Mouse (Mus musculus) forebrain, embryonic 15.5 days (tissue): ENCODE measurements around the gene Btbd35f5. TPM values are rescaled to one million over a fixed set of nuclear protein-coding genes. Genes with fewer than 3 reads are reported as not detected.
"Not testable (repeated sequence)": the region's sequence is repeated elsewhere in the genome, so short reads cannot be mapped to it uniquely, and the experiment has no call there.

Experiments used
- ATAC-seq: fragments of 200-750 bp; cut with Nextera tagmentation; replicated peaks from 2 replicates; pipeline ENCODE4 v1.8.0; 2017; ENCODE audit warnings: mild to moderate bottlenecking, moderate TSS enrichment, moderate library complexity
- H3K27ac ChIP-seq: fragments of 300-500 bp; sonication (generic); replicated peaks from 2 replicates; pipeline ENCODE4 v1.5.1; 2015; ENCODE audit warnings: mild to moderate bottlenecking, inconsistent platforms
- H3K27me3 ChIP-seq: fragments of 300-500 bp; sonication (generic); 2 replicates; pipeline ENCODE4 v1.6.1; 2015; ENCODE audit warnings: inconsistent platforms
- H3K36me3 ChIP-seq: fragments of 300-500 bp; sonication (generic); 2 replicates; pipeline ENCODE4 v1.6.1; 2015; ENCODE audit warnings: mild to moderate bottlenecking, inconsistent platforms
- H3K4me1 ChIP-seq: fragments of 300-500 bp; sonication (generic); 2 replicates; pipeline ENCODE4 v1.6.1; 2015; ENCODE audit warnings: inconsistent platforms
- H3K4me2 ChIP-seq: fragments of 300-500 bp; sonication (generic); replicated peaks from 2 replicates; pipeline ENCODE4 v1.6.1; 2015; ENCODE audit warnings: mild to moderate bottlenecking, inconsistent platforms
- H3K4me3 ChIP-seq: fragments of 300-500 bp; sonication (generic); 2 replicates; pipeline ENCODE4 v1.5.1; 2015; ENCODE audit warnings: mild to moderate bottlenecking, inconsistent platforms
- H3K9ac ChIP-seq: fragments of 300-500 bp; sonication (generic); replicated peaks from 2 replicates; pipeline ENCODE4 v1.6.1; 2015; ENCODE audit warnings: mild to moderate bottlenecking, inconsistent platforms
- H3K9me3 ChIP-seq: fragments of 300-500 bp; sonication (generic); 2 replicates; pipeline ENCODE4 v1.6.1; 2016; ENCODE audit warnings: inconsistent platforms
- WGBS: fragments of 180-500 bp; shearing (Covaris S2); methylation state at CpG from one replicate; pipeline ENCODE4 v1.1.7; 2015; ENCODE audit warnings: mixed read lengths; 5-methylcytosine and 5-hydroxymethylcytosine counted together
- polyA plus RNA-seq: library from polyadenylated mRNA; unstranded; fragments of >200 nt; fragmentation: Nextera tagmentation; extraction: Ambion mirVana; gene quantifications from 2 replicates; pipeline ENCODE4 v1.2.1, GENCODE M21; 2015

Gene Btbd35f5
- not detected in 2 replicates for polyA plus RNA-seq

DNA sequence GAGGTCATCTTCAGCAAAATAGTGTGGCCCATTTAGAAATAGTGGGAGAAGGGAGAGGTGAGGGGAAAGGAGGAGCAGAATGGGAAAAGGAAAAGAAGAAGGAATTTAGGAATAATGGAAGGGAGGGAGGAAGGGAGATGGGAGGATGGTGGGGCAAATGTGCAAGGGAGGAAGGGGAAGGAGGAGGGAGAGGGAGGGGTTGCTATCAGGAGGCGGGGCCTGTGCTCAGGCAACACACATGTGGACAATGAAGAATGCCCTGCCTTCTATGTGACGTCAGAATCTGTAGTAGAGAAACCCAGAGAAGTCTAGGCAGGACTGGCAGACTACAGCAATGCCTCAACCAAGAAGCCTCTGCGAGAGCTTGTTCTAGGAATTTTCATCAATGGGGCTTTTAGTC, at the start of gene Btbd35f5:
Btbd35f5 (plus strand) TSS at position 301 of the 400 bp plus-strand sequence.
- not testable (repeated sequence) for H3K4me2 ChIP-seq, H3K27ac ChIP-seq, H3K27me3 ChIP-seq, ATAC-seq, H3K36me3 ChIP-seq, H3K4me1 ChIP-seq, H3K9me3 ChIP-seq, H3K9ac ChIP-seq, H3K4me3 ChIP-seq
- no CpG with 5 or more reads among the region's 3 CpGs for WGBS

DNA sequence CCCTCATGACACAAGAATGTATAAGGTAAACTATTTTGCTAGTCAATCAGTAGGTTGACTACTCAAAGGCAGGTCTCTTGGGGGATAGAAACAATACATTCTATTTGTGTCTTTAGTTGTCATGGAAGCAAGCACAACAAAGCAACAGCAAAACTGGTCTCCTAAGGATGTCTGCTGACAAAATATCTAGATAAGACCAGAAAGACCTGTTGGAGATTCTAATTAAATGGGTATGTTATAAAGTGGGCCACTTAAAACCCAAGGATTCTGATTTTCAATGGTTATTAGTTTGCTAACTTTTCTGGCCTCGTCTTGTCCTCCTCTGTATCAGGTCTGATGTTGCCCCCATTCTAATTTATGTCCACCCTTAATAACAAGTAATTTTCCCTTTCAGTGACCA, 32.2 kb upstream of the Btbd35f5 start, which contains the start of gene Gm21789:
Gm21789 (plus strand) TSS at position 301 of the 400 bp plus-strand sequence.
- not testable (repeated sequence) for H3K27ac ChIP-seq, H3K4me2 ChIP-seq, H3K4me3 ChIP-seq, H3K9me3 ChIP-seq, H3K4me1 ChIP-seq, H3K9ac ChIP-seq, H3K36me3 ChIP-seq, ATAC-seq, H3K27me3 ChIP-seq
- WGBS, result no CpG with 5 or more reads among the region's 1 CpGs

Other genes with a start within 250 kb of the Btbd35f5 start
- not detected in 2 replicates for gene Btbd35f21, start 247.8 kb upstream of the Btbd35f5 start, polyA plus RNA-seq
- gene Btbd35f30, start 79.3 kb upstream of the Btbd35f5 start, polyA plus RNA-seq, result not detected in 2 replicates
- gene Gm21789, start 32.1 kb upstream of the Btbd35f5 start, polyA plus RNA-seq, result not detected in 2 replicates